Mouse (Mus musculus): ENCODE data around the gene Olfr1104. TPM values are rescaled to one million over a fixed set of nuclear protein-coding genes. Genes with fewer than 3 reads are reported as not detected.

Olfr1104 gene
- polyA plus RNA-seq (2012; ENCODE audit: insufficient read depth, low replicate concordance), result not detected in 2 replicates

- H3K36me3 ChIP-seq (replicated peaks; ENCODE audit: low read length), result no peaks in the 10 kb centered on the region
- TF ChIP-seq FLI1 (IDR thresholded peaks at IDR 0.05; ENCODE audit: low read length), result no peak
- no peak for TF ChIP-seq GATA1 (IDR thresholded peaks at IDR 0.05; ENCODE audit: borderline replicate concordance, low read length)
- no peaks in the 10 kb centered on the region for H3K4me1 ChIP-seq
- H3K4me3 ChIP-seq (replicated peaks), result no peak within 1 kb of the TSS
- H3K9me3 ChIP-seq, result no peaks in the 10 kb centered on the region
- no peaks in the 10 kb centered on the region for H3K27me3 ChIP-seq (replicated peaks)
Measured at GRCm38 (mm10) chr2:87026980-87027379, at the start of gene Olfr1104. TSS of gene Olfr1104 (minus strand) at chr2:87027080.

- TF ChIP-seq FLI1 (IDR thresholded peaks at IDR 0.05; ENCODE audit: low read length) (no peak), GATA1 (IDR thresholded peaks at IDR 0.05; ENCODE audit: borderline replicate concordance, low read length) (no peak)
- Histone ChIP-seq H3K27me3 (replicated peaks) (no peaks in the 10 kb centered on the region), H3K9me3 (no peaks in the 10 kb centered on the region), H3K4me1 (no peaks in the 10 kb centered on the region), H3K4me3 (replicated peaks) (no peak within 1 kb of the TSS), H3K36me3 (replicated peaks; ENCODE audit: low read length) (no peaks in the 10 kb centered on the region)
Measured at GRCm38 (mm10) chr2:87075717-87076116, 48.8 kb upstream of the Olfr1104 start, which contains the start of gene Olfr1107. TSS of gene Olfr1107 (minus strand) at chr2:87075817.

- Histone ChIP-seq H3K9me3 (no peaks in the 10 kb centered on the region), H3K4me1 (no peaks in the 10 kb centered on the region), H3K4me3 (replicated peaks) (no peak within 1 kb of the TSS), H3K36me3 (replicated peaks; ENCODE audit: low read length) (no peaks in the 10 kb centered on the region), H3K27me3 (replicated peaks) (no peaks in the 10 kb centered on the region)
- TF ChIP-seq GATA1 (IDR thresholded peaks at IDR 0.05; ENCODE audit: borderline replicate concordance, low read length) (no peak), FLI1 (IDR thresholded peaks at IDR 0.05; ENCODE audit: low read length) (no peak)
Measured at GRCm38 (mm10) chr2:87052173-87052572, 25.3 kb upstream of the Olfr1104 start, which contains the start of gene Olfr1106. TSS of gene Olfr1106 (minus strand) at chr2:87052273.

- TF ChIP-seq FLI1 (IDR thresholded peaks at IDR 0.05; ENCODE audit: low read length) (no peak), GATA1 (IDR thresholded peaks at IDR 0.05; ENCODE audit: borderline replicate concordance, low read length) (no peak)
- Histone ChIP-seq H3K27me3 (replicated peaks) (no peaks in the 10 kb centered on the region), H3K36me3 (replicated peaks; ENCODE audit: low read length) (no peaks in the 10 kb centered on the region), H3K4me1 (no peaks in the 10 kb centered on the region), H3K4me3 (replicated peaks) (no peak within 1 kb of the TSS), H3K9me3 (no peaks in the 10 kb centered on the region)
Measured at GRCm38 (mm10) chr2:87036431-87036830, 9.6 kb upstream of the Olfr1104 start, which contains the start of gene Olfr1105. TSS of gene Olfr1105 (minus strand) at chr2:87036531.

DNA sequence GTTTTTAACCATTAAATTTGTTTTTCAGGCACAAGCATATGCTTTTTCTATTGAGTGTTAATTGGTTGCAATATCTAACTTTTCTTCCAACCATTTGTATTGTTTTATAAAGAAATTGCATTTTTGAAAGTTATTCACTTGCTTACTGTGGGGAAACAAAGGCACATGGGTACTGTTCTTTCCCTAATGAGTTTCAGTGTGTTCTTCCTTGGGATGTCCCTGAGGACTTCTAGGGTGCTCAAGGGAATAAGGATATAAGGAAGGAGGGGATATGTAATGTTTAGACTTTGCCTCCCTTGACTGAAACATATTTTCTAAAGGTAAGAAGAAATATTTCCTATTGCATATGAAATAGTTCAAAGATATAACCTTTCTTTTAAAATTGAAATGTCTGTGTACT lies 28.8 kb downstream of the Olfr1104 start, which contains the start of gene Olfr1102:
TSS of gene Olfr1102 (plus strand) at position 301 of the 400 bp plus-strand sequence.
- H3K9me3 ChIP-seq, result no peaks in the 10 kb centered on the region
- no peaks in the 10 kb centered on the region for H3K4me1 ChIP-seq
- TF ChIP-seq GATA1 (IDR thresholded peaks at IDR 0.05; ENCODE audit: borderline replicate concordance, low read length), result no peak
- TF ChIP-seq FLI1 (IDR thresholded peaks at IDR 0.05; ENCODE audit: low read length), result no peak
- H3K27me3 ChIP-seq (replicated peaks), result no peaks in the 10 kb centered on the region
- no peaks in the 10 kb centered on the region for H3K36me3 ChIP-seq (replicated peaks; ENCODE audit: low read length)
- no peak within 1 kb of the TSS for H3K4me3 ChIP-seq (replicated peaks)

GRCm38 (mm10) chr2:86991121-86991520 lies 35.8 kb downstream of the Olfr1104 start, which contains the start of gene Olfr1101:
TSS of gene Olfr1101 (minus strand) at chr2:86991221.
- TF ChIP-seq GATA1 (IDR thresholded peaks at IDR 0.05; ENCODE audit: borderline replicate concordance, low read length) (no peak), FLI1 (IDR thresholded peaks at IDR 0.05; ENCODE audit: low read length) (no peak)
- H3K4me3 ChIP-seq (replicated peaks), result no peak within 1 kb of the TSS
- no peaks in the 10 kb centered on the region for H3K27me3 ChIP-seq (replicated peaks)
- H3K36me3 ChIP-seq (replicated peaks; ENCODE audit: low read length), result no peaks in the 10 kb centered on the region
- 0 out of 2 replicates have a peak, but pooled peaks cover 3% of the 10 kb centered on the region for H3K9me3 ChIP-seq
- no peaks in the 10 kb centered on the region for H3K4me1 ChIP-seq

DNA sequence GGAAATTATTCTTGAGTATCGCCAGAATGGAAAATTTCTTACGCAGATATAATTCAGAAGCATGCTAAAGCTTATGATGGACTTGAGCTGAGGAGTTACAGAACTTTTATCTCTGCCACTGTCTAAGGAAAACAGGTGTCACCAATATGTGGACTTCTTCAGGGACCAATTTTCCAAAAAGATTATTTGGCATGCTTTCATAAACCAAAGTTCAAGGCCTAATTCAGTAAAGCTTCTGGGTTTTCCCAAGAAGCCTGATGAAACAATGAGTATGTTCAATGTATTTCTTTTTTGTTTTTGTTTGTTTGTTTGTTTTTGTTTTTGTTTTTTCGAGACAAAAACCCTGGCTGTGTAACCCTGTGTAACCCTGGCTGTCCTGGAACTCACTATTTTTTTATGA lies 47.0 kb downstream of the Olfr1104 start, which contains the start of gene Olfr1100:
TSS of gene Olfr1100 (minus strand) at position 101 of the 400 bp plus-strand sequence.
- TF ChIP-seq FLI1 (IDR thresholded peaks at IDR 0.05; ENCODE audit: low read length) (no peak), GATA1 (IDR thresholded peaks at IDR 0.05; ENCODE audit: borderline replicate concordance, low read length) (no peak)

More for the DNA sequence above, 47.0 kb downstream of the Olfr1104 start, which contains the start of gene Olfr1100:
- Histone ChIP-seq H3K4me1 (no peaks in the 10 kb centered on the region), H3K9me3 (no peaks in the 10 kb centered on the region; the same call in 1 of the 2 replicates), H3K27me3 (replicated peaks) (no peaks in the 10 kb centered on the region), H3K4me3 (replicated peaks) (no peak within 1 kb of the TSS), H3K36me3 (replicated peaks; ENCODE audit: low read length) (no peaks in the 10 kb centered on the region)

Other genes starting within 250 kb of the Olfr1104 start
- 0.12 TPM in 1 of 2 replicates, not detected in the other for gene Olfr1093, start 244.6 kb downstream of the Olfr1104 start, polyA plus RNA-seq (2012; ENCODE audit: insufficient read depth, low replicate concordance)
- gene Olfr141, start 217.1 kb downstream of the Olfr1104 start, polyA plus RNA-seq (2012; ENCODE audit: insufficient read depth, low replicate concordance), result not detected in 2 replicates
- gene Olfr1094, start 202.4 kb downstream of the Olfr1104 start, polyA plus RNA-seq (2012; ENCODE audit: insufficient read depth, low replicate concordance), result not detected in 2 replicates
- gene Olfr1095, start 175.4 kb downstream of the Olfr1104 start, polyA plus RNA-seq (2012; ENCODE audit: insufficient read depth, low replicate concordance), result 4.0 TPM in 1 of 2 replicates, not detected in the other
- not detected in 2 replicates for gene Gm13723, start 152.3 kb downstream of the Olfr1104 start, polyA plus RNA-seq (2012; ENCODE audit: insufficient read depth, low replicate concordance)
- gene Olfr1097, start 134.9 kb downstream of the Olfr1104 start, polyA plus RNA-seq (2012; ENCODE audit: insufficient read depth, low replicate concordance), result not detected in 2 replicates
- not detected in 2 replicates for gene Olfr1098, start 102.5 kb downstream of the Olfr1104 start, polyA plus RNA-seq (2012; ENCODE audit: insufficient read depth, low replicate concordance)
- not detected in 2 replicates for gene Olfr1099, start 66.4 kb downstream of the Olfr1104 start, polyA plus RNA-seq (2012; ENCODE audit: insufficient read depth, low replicate concordance)
- gene Olfr1100, start 47.1 kb downstream of the Olfr1104 start, polyA plus RNA-seq (2012; ENCODE audit: insufficient read depth, low replicate concordance), result not detected in 2 replicates
- not detected in 2 replicates for gene Olfr1101, start 35.9 kb downstream of the Olfr1104 start, polyA plus RNA-seq (2012; ENCODE audit: insufficient read depth, low replicate concordance)
- not detected in 2 replicates for gene Olfr1102, start 28.7 kb downstream of the Olfr1104 start, polyA plus RNA-seq (2012; ENCODE audit: insufficient read depth, low replicate concordance)
- gene Olfr1105, start 9.5 kb upstream of the Olfr1104 start, polyA plus RNA-seq (2012; ENCODE audit: insufficient read depth, low replicate concordance), result 0.02 TPM in 1 of 2 replicates, not detected in the other
- not detected in 2 replicates for gene Olfr1106, start 25.2 kb upstream of the Olfr1104 start, polyA plus RNA-seq (2012; ENCODE audit: insufficient read depth, low replicate concordance)
- not detected in 2 replicates for gene Olfr1107, start 48.7 kb upstream of the Olfr1104 start, polyA plus RNA-seq (2012; ENCODE audit: insufficient read depth, low replicate concordance)
- not detected in 2 replicates for gene Olfr1109, start 68.9 kb upstream of the Olfr1104 start, polyA plus RNA-seq (2012; ENCODE audit: insufficient read depth, low replicate concordance)
- not detected in 2 replicates for gene Olfr259, start 87.5 kb upstream of the Olfr1104 start, polyA plus RNA-seq (2012; ENCODE audit: insufficient read depth, low replicate concordance)
- gene Olfr1110, start 113.2 kb upstream of the Olfr1104 start, polyA plus RNA-seq (2012; ENCODE audit: insufficient read depth, low replicate concordance), result not detected in 2 replicates
- gene Olfr1111, start 125.5 kb upstream of the Olfr1104 start, polyA plus RNA-seq (2012; ENCODE audit: insufficient read depth, low replicate concordance), result not detected in 2 replicates
- gene Olfr1112, start 160.7 kb upstream of the Olfr1104 start, polyA plus RNA-seq (2012; ENCODE audit: insufficient read depth, low replicate concordance), result not detected in 2 replicates
- gene Olfr1113, start 181.9 kb upstream of the Olfr1104 start, polyA plus RNA-seq (2012; ENCODE audit: insufficient read depth, low replicate concordance), result not detected in 2 replicates
- not detected in 2 replicates for gene Olfr1115, start 220.9 kb upstream of the Olfr1104 start, polyA plus RNA-seq (2012; ENCODE audit: insufficient read depth, low replicate concordance)
- gene Olfr1116, start 240.5 kb upstream of the Olfr1104 start, polyA plus RNA-seq (2012; ENCODE audit: insufficient read depth, low replicate concordance), result not detected in 2 replicates

Data from megakaryocyte, embryonic 14.5 days (primary cell).